Mouse (Mus musculus) bone marrow, adult 2 months (tissue): ENCODE measurements around the gene Morc1.

Experiments used
- CTCF ChIP-seq: fragments of 200-500 bp; IDR thresholded peaks from 2 replicates; pipeline ENCODE4 v1.5.1; 2011; ENCODE audit warnings: low read length, control low read depth; ENCODE audit not compliant: control insufficient read depth, insufficient read depth
- POLR2A ChIP-seq: fragments of 200-500 bp; IDR thresholded peaks from 2 replicates; pipeline ENCODE4 v1.6.1; 2011; ENCODE audit warnings: low read depth, mild to moderate bottlenecking, control low read depth, low read length, borderline replicate concordance; ENCODE audit not compliant: control insufficient read depth

DNA sequence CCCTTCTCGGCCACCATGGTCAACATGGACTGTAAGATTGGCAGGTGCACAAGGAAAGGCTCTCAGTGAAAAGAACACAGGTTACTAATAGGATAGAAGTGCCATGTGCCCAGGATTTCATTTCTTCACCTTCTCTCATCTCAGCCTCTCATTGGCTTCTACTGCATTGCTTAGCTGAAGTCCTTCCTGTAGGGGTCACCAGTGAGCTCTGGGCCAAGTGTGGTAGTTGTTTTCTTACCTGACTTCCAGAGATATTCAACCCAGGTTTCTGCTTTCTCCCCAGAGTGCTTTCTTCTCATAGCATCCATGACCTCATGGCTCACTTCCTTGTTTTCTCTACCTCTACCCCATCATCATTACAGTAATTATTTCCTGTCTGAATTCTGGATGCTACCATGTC is 192.4 kb downstream of the Morc1 start:
- TF ChIP-seq POLR2A = no peak
- TF ChIP-seq CTCF = 0 out of 2 replicates have a peak, but pooled peaks have one; percentile 22
